Mouse (Mus musculus): ENCODE data around the gene Mal. TPM values are rescaled to one million over a fixed set of nuclear protein-coding genes. Genes with fewer than 3 reads are reported as not detected.

Mal gene
- polyA plus RNA-seq, 1 experiment from 2014 or later = 59.7 TPM

DNA sequence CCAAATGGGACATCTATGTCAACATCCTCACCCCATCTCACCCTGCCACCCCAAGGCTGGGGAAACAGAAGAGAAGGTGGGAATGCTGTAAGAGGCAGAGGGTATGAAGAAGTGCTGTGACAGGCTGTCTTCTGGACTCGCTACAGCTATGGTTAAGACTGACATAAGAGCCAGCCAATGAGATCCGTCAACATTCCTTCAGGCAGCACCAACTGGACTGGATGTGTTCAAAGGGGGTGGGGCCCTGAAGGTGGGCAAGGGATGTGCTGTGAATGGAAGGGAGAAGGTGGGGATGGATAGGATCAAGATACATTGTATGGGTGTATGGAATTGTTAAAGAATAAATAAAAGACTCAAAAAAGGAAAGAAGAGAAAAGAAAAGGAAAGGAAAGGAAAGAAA lies 23.9 kb downstream of the Mal start:
- no peaks in the 10 kb centered on the region for H3K9me3 ChIP-seq (ENCODE audit: low read length)
- WGBS = 82% methylated on average over 2 of the region's 2 CpGs
- H3K4me2 ChIP-seq (replicated peaks; ENCODE audit: low read depth, low read length) = no peak overlapping the region
- H3K4me1 ChIP-seq (ENCODE audit: insufficient read depth, low read length) = peaks cover 5% of the 10 kb centered on the region; the same call in 1 of the 2 replicates
- ATAC-seq (ENCODE audit: low FRiP score, low TSS enrichment) = no peak
- no peak overlapping the region for H3K4me3 ChIP-seq (ENCODE audit: low read length)
- no peaks in the 10 kb centered on the region for H3K27me3 ChIP-seq (ENCODE audit: insufficient read depth, low read length)
- no peak overlapping the region for H3K9ac ChIP-seq (replicated peaks; ENCODE audit: low read length)
- no peak overlapping the region for H3K27ac ChIP-seq (ENCODE audit: low read length)
- H3K36me3 ChIP-seq (ENCODE audit: insufficient read depth, low read length) = 0 out of 2 replicates have a peak, but pooled peaks cover 3% of the 10 kb centered on the region

DNA sequence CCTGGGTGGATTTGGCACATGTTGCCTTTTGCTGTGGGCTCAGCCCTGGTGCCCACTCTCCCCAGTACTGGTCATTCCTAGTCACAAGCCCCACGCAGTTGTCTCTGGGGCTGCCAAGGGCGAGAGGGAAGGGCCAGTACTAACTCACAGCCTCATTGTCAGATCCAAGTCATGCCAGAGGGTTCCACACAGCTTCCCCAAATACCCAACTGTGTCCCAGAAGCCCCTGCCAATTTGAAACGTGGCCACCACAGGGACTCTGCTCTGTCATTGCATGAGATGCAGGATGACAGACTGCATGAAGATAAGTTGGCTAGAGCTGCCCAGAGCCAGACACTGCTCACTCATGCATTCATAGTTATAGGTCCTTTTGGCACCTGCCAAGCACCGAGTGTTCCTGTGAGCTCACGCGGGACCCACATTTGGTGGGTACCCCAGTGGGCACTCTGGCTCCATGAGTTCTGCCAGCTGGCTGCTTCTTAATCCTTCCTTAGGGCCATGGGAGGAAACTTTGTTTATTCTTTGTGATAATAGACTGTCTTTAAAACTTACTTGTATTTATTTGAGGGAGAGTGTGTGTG lies 28.4 kb downstream of the Mal start:
- Histone ChIP-seq H3K4me2 (replicated peaks; ENCODE audit: low read depth, low read length) (no peak overlapping the region), H3K9me3 (ENCODE audit: low read length) (no peaks in the 10 kb centered on the region), H3K4me1 (ENCODE audit: insufficient read depth, low read length) (no peaks in the 10 kb centered on the region), H3K9ac (replicated peaks; ENCODE audit: low read length) (no peak overlapping the region), H3K4me3 (ENCODE audit: low read length) (no peak overlapping the region), H3K27ac (ENCODE audit: low read length) (no peak overlapping the region), H3K27me3 (ENCODE audit: insufficient read depth, low read length) (no peaks in the 10 kb centered on the region), H3K36me3 (ENCODE audit: insufficient read depth, low read length) (no peaks in the 10 kb centered on the region)
- no peak for ATAC-seq (ENCODE audit: low FRiP score, low TSS enrichment)
- 72% methylated on average over 6 of the region's 6 CpGs for WGBS

DNA sequence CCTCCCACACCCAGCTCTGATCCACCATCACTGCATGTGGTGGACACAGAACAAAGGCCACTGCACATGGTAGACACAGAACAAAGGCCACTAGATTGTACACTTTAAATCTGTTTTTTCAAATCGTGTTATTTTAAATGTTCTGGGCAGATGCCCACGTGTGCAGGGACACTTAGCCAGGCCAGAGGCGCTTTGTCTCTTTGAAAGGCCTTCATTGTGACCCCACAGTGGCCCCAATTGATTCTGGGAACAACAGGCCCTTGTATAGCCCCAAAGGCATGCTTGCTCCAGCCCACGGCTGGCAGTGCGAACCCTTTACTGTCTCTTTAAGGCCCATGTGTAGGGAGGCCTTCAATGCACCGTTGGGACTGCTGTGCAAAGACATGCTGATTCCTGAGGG lies 29.1 kb downstream of the Mal start:
- 78% methylated on average over 6 of the region's 6 CpGs for WGBS
- Histone ChIP-seq H3K36me3 (ENCODE audit: insufficient read depth, low read length) (no peaks in the 10 kb centered on the region), H3K27ac (ENCODE audit: low read length) (no peak overlapping the region), H3K9me3 (ENCODE audit: low read length) (no peaks in the 10 kb centered on the region), H3K9ac (replicated peaks; ENCODE audit: low read length) (no peak overlapping the region), H3K4me1 (ENCODE audit: insufficient read depth, low read length) (no peaks in the 10 kb centered on the region), H3K4me3 (ENCODE audit: low read length) (no peak overlapping the region), H3K27me3 (ENCODE audit: insufficient read depth, low read length) (no peaks in the 10 kb centered on the region), H3K4me2 (replicated peaks; ENCODE audit: low read depth, low read length) (no peak overlapping the region)
- ATAC-seq (ENCODE audit: low FRiP score, low TSS enrichment) = no peak

DNA sequence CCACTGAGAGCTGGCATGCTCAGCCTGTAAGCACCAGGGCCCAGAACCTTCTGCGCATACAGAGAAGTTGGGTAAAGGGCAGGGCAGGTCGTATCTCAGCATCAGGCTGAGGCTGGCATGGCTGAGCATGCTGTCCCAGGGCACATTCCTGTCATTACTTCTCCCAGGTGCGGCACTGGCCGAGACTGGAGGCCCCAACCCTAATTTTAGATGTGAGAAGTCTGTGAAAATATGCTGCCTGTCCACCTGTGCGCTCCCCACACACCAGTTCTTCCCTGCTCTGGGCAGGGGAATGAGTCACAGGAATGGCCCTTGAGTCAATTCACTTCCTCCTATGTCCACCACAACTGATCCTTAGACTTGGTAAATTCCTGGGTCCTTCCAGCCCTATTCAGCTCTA lies 30.8 kb downstream of the Mal start:
- Histone ChIP-seq H3K9me3 (ENCODE audit: low read length) (no peaks in the 10 kb centered on the region), H3K9ac (replicated peaks; ENCODE audit: low read length) (no peak overlapping the region), H3K27ac (ENCODE audit: low read length) (peak overlapping the region; percentile 74), H3K27me3 (ENCODE audit: insufficient read depth, low read length) (no peaks in the 10 kb centered on the region), H3K36me3 (ENCODE audit: insufficient read depth, low read length) (no peaks in the 10 kb centered on the region), H3K4me2 (replicated peaks; ENCODE audit: low read depth, low read length) (no peak overlapping the region), H3K4me1 (ENCODE audit: insufficient read depth, low read length) (no peaks in the 10 kb centered on the region), H3K4me3 (ENCODE audit: low read length) (no peak overlapping the region)
- ATAC-seq (ENCODE audit: low FRiP score, low TSS enrichment) = peak; percentile 86
- WGBS = 61% methylated on average over 5 of the region's 5 CpGs

DNA sequence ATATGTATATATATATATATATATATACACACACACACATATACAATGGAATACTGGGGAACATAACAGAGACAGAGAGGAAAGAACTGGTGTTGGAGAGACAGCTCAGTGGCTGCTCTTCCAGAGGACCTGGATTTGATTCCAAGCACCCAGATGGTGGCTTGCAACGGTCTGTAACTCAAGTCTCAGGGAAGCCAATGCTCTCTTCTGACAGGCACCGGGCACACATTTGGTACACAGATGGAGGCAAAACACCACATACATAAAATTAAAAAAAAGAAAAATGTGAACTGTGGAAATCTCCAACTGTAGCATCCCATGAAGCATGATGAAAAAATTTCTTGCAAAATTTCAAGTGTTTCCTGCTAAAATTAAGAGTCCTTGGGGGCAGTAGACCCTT lies 31.7 kb downstream of the Mal start:
- Histone ChIP-seq H3K4me2 (replicated peaks; ENCODE audit: low read depth, low read length) (no peak overlapping the region), H3K27ac (ENCODE audit: low read length) (peak overlapping the region; percentile 47), H3K27me3 (ENCODE audit: insufficient read depth, low read length) (no peaks in the 10 kb centered on the region), H3K9me3 (ENCODE audit: low read length) (no peaks in the 10 kb centered on the region), H3K9ac (replicated peaks; ENCODE audit: low read length) (no peak overlapping the region), H3K36me3 (ENCODE audit: insufficient read depth, low read length) (no peaks in the 10 kb centered on the region), H3K4me3 (ENCODE audit: low read length) (no peak overlapping the region), H3K4me1 (ENCODE audit: insufficient read depth, low read length) (no peaks in the 10 kb centered on the region)
- 91% methylated on average over 2 of the region's 2 CpGs for WGBS
- ATAC-seq (ENCODE audit: low FRiP score, low TSS enrichment) = no peak

DNA sequence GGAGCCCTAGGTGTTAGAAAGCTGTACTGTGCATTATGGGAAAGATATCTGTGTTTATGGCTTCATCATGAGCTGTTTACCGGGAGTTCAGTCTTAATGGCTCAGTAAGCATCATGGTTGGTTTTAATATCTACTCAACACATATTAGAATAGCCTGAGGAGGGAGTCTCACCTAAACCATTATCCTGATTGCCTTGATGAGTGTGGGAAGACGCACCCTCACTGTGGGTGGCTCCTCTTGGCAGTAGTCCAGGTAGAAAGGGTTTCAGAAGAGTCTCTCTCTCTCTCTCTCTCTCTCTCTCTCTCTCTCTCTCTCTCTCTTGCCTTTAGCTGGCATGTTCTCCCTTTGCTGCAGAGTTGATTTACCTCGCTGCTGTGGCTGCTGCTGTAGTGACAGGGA lies 34.4 kb downstream of the Mal start:
- no peak overlapping the region for H3K9ac ChIP-seq (replicated peaks; ENCODE audit: low read length)
- 33% methylated on average over 3 of the region's 3 CpGs for WGBS
- H3K27me3 ChIP-seq (ENCODE audit: insufficient read depth, low read length) = no peaks in the 10 kb centered on the region
- no peaks in the 10 kb centered on the region for H3K4me1 ChIP-seq (ENCODE audit: insufficient read depth, low read length)
- H3K4me2 ChIP-seq (replicated peaks; ENCODE audit: low read depth, low read length) = no peak overlapping the region
- no peaks in the 10 kb centered on the region for H3K9me3 ChIP-seq (ENCODE audit: low read length)
- no peak overlapping the region for H3K4me3 ChIP-seq (ENCODE audit: low read length)
- H3K36me3 ChIP-seq (ENCODE audit: insufficient read depth, low read length) = no peaks in the 10 kb centered on the region
- no peak for ATAC-seq (ENCODE audit: low FRiP score, low TSS enrichment)
- no peak overlapping the region for H3K27ac ChIP-seq (ENCODE audit: low read length)

DNA sequence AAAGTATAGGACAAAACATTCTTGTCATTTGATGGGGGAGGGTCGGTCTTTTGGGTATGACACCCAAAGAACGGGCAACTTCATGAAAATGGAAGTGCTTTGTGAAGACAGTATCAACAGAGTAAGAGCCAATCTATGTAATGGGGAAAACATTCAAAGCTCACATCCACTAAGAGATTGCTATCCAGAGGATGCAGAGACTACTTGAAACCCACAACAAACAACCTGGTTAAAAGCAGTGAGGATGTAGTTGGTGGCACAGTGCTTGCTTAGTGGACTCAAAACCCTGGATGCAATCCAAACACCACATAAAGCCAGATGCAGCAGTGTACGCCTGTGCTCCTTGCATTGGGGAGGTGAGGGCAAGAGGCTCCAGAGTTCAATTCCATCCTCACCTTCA lies 37.2 kb downstream of the Mal start:
- Histone ChIP-seq H3K9me3 (ENCODE audit: low read length) (no peaks in the 10 kb centered on the region), H3K27ac (ENCODE audit: low read length) (no peak overlapping the region), H3K4me2 (replicated peaks; ENCODE audit: low read depth, low read length) (no peak overlapping the region), H3K4me3 (ENCODE audit: low read length) (no peak overlapping the region), H3K4me1 (ENCODE audit: insufficient read depth, low read length) (no peaks in the 10 kb centered on the region), H3K27me3 (ENCODE audit: insufficient read depth, low read length) (no peaks in the 10 kb centered on the region), H3K36me3 (ENCODE audit: insufficient read depth, low read length) (no peaks in the 10 kb centered on the region), H3K9ac (replicated peaks; ENCODE audit: low read length) (no peak overlapping the region)
- WGBS = 82% methylated on average over 3 of the region's 3 CpGs
- no peak for ATAC-seq (ENCODE audit: low FRiP score, low TSS enrichment)

DNA sequence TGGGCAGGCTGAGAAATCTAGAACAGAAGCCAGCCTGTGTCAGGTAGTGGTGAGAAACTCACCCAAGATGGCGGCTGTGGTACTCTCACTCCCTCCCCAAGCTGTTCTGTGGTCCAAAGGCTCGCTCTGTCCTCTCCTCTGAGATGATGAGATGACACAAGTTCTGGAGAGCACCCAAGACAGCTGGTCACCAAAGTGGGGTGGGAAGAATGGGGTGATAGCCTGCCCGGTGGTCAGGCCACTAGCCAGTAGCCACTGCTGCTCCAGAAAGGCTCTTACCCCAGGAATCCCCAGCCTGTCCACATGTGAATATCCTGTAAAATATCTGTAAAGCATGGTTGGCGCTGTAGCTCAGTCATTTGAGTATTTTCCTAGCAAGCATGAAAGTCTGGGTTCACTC lies 44.2 kb downstream of the Mal start:
- H3K27me3 ChIP-seq (ENCODE audit: insufficient read depth, low read length) = no peaks in the 10 kb centered on the region
- H3K9ac ChIP-seq (replicated peaks; ENCODE audit: low read length) = no peak overlapping the region
- no peak overlapping the region for H3K27ac ChIP-seq (ENCODE audit: low read length)
- H3K4me1 ChIP-seq (ENCODE audit: insufficient read depth, low read length) = peaks cover 10% of the 10 kb centered on the region; the same call in 1 of the 2 replicates
- H3K4me3 ChIP-seq (ENCODE audit: low read length) = no peak overlapping the region
- 88% methylated on average over 4 of the region's 4 CpGs for WGBS
- H3K9me3 ChIP-seq (ENCODE audit: low read length) = no peaks in the 10 kb centered on the region
- no peak overlapping the region for H3K4me2 ChIP-seq (replicated peaks; ENCODE audit: low read depth, low read length)
- ATAC-seq (ENCODE audit: low FRiP score, low TSS enrichment) = no peak
- no peaks in the 10 kb centered on the region for H3K36me3 ChIP-seq (ENCODE audit: insufficient read depth, low read length)

DNA sequence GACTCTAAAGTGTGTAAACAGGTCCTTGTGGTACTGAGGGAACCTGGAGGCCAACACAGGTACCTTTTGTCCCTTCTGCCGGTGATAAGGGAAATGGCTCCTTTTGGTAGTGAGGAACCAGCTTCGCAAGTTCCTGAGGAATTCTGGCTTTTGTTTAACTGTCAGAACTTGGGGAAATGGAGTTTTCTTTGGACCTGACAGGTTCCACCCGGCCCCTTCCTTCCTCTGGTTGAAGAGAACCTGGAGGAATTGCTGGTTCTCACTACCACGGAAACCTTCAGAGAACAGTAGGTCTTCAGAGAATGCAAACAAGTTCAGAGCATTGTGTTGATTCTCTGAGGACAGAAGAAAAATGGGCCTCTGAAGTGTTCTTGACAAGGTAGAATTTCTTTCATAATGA lies 45.1 kb downstream of the Mal start:
- Histone ChIP-seq H3K4me2 (replicated peaks; ENCODE audit: low read depth, low read length) (no peak overlapping the region), H3K9ac (replicated peaks; ENCODE audit: low read length) (no peak overlapping the region), H3K4me1 (ENCODE audit: insufficient read depth, low read length) (peaks cover 10% of the 10 kb centered on the region; the same call in 1 of the 2 replicates), H3K36me3 (ENCODE audit: insufficient read depth, low read length) (no peaks in the 10 kb centered on the region), H3K9me3 (ENCODE audit: low read length) (no peaks in the 10 kb centered on the region), H3K27me3 (ENCODE audit: insufficient read depth, low read length) (no peaks in the 10 kb centered on the region), H3K27ac (ENCODE audit: low read length) (no peak overlapping the region), H3K4me3 (ENCODE audit: low read length) (no peak overlapping the region)
- no peak for ATAC-seq (ENCODE audit: low FRiP score, low TSS enrichment)
- 75% methylated on average over 4 of the region's 4 CpGs for WGBS

DNA sequence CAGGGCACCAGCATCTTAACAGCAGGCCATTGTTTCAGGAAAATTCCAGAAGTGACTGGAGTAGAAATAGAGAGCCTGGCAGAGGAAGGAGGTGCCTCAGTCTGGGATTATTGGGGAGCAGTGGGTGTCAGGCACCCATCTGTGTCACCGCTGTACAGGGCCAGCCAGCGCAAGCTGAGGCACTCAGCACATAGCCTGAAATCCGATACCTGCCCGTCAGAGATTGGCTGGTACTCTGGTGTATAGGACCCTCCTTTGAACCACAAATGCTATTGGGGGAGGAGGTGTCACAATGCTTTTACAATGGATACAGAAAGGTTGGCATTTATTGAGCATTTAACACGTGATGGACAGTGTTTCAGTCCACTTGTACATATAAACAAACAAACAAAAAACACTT lies 47.5 kb downstream of the Mal start:
- Histone ChIP-seq H3K4me2 (replicated peaks; ENCODE audit: low read depth, low read length) (peak overlapping the region; percentile 25), H3K27ac (ENCODE audit: low read length) (peak overlapping the region; percentile 48; the same call in 1 of the 2 replicates), H3K36me3 (ENCODE audit: insufficient read depth, low read length) (peaks cover 21% of the 10 kb centered on the region), H3K9me3 (ENCODE audit: low read length) (no peaks in the 10 kb centered on the region), H3K4me1 (ENCODE audit: insufficient read depth, low read length) (peaks cover 10% of the 10 kb centered on the region; the same call in 1 of the 2 replicates), H3K4me3 (ENCODE audit: low read length) (no peak overlapping the region), H3K27me3 (ENCODE audit: insufficient read depth, low read length) (no peaks in the 10 kb centered on the region), H3K9ac (replicated peaks; ENCODE audit: low read length) (no peak overlapping the region)
- ATAC-seq (ENCODE audit: low FRiP score, low TSS enrichment) = peak; percentile 82; the same call in 1 of the 2 replicates
- WGBS = 12% methylated on average over 5 of the region's 5 CpGs
